Mouse (Mus musculus): Measurements from ENCODE around the gene Ier5.

The Ier5 gene

GRCm38 (mm10) chr1:155052761-155053166 lies 46.7 kb downstream of the Ier5 start:
- no peak for DNase-seq

GRCm38 (mm10) chr1:155052131-155052760 lies 47.2 kb downstream of the Ier5 start:
- no peak for DNase-seq

GRCm38 (mm10) chr1:155051701-155052127 lies 47.7 kb downstream of the Ier5 start:
- DNase-seq = peak; percentile 40

- DNase-seq = no peak
These were observed 48.4 kb downstream of the Ier5 start for GRCm38 (mm10) chr1:155050897-155051592.

GRCm38 (mm10) chr1:155050174-155050573 lies 49.3 kb downstream of the Ier5 start:
- peak; percentile 50 for DNase-seq

- peak; percentile 95 for DNase-seq
These were observed 50.5 kb downstream of the Ier5 start for GRCm38 (mm10) chr1:155048947-155049346.

Measured in kidney, adult 9 months (tissue).